Comparison of ENCODE assay signal across 8 mouse cellular contexts in genomic region chrX:140457502-140457901, GRCm38 (mm10). TPM values are rescaled to one million over a fixed set of nuclear protein-coding genes. Genes with fewer than 3 reads are reported as not detected.
DNase-seq lines count a peak whose midpoint lies in the region; ATAC-seq lines count a peak whose summit lies in the region.

No protein-coding gene starts in this region.

- WGBS in kidney, embryonic 16.5 days = 25% methylated on average over 12 of the region's 12 CpGs
- 18% methylated on average over 12 of the region's 12 CpGs for WGBS in hindbrain, embryonic 16.5 days

- peaks cover 14% of the 10 kb centered on the region; the same call in 1 of the 2 replicates for H3K27me3 ChIP-seq in kidney, embryonic 16.5 days (ENCODE audit: insufficient read depth, low read length)
- no peaks in the 10 kb centered on the region; the same call in 1 of the 2 replicates for H3K27me3 ChIP-seq in hindbrain, embryonic 16.5 days (replicated peaks; ENCODE audit: control insufficient read depth, insufficient read depth, low read length)

- H3K4me1 ChIP-seq in kidney, embryonic 16.5 days (ENCODE audit: insufficient read depth, low read length) = no peaks in the 10 kb centered on the region
- no peaks in the 10 kb centered on the region for H3K4me1 ChIP-seq in brown adipose tissue, adult 24 weeks (ENCODE audit: control insufficient read depth, insufficient read depth, insufficient read length, low read length)
- H3K4me1 ChIP-seq in hindbrain, embryonic 16.5 days (ENCODE audit: control insufficient read depth, insufficient read depth, low read depth, low read length) = no peaks in the 10 kb centered on the region

- no peak overlapping the region for H3K27ac ChIP-seq in kidney, embryonic 16.5 days (ENCODE audit: low read length)
- no peak overlapping the region for H3K27ac ChIP-seq in brown adipose tissue, adult 24 weeks (replicated peaks; ENCODE audit: low read depth, low read length)
- no peak overlapping the region; the same call in 1 of the 2 replicates for H3K27ac ChIP-seq in hindbrain, embryonic 16.5 days (ENCODE audit: low read depth, low read length)

- ATAC-seq in kidney, embryonic 16.5 days (ENCODE audit: low FRiP score, low TSS enrichment) = no peak
- ATAC-seq in hindbrain, embryonic 16.5 days = 0 out of 2 replicates have a peak, but pooled peaks have one; percentile 11

- no peaks in the 10 kb centered on the region for H3K9me3 ChIP-seq in kidney, embryonic 16.5 days (ENCODE audit: low read length)
- H3K9me3 ChIP-seq in hindbrain, embryonic 16.5 days (ENCODE audit: control insufficient read depth, low read length) = no peaks in the 10 kb centered on the region

- H3K9ac ChIP-seq in kidney, embryonic 16.5 days (replicated peaks; ENCODE audit: low read length) = peak overlapping the region; percentile 57
- peak overlapping the region; percentile 66 for H3K9ac ChIP-seq in hindbrain, embryonic 16.5 days (ENCODE audit: low read depth, low read length)

- H3K4me2 ChIP-seq in kidney, embryonic 16.5 days (replicated peaks; ENCODE audit: low read depth, low read length) = peak overlapping the region; percentile 53
- H3K4me2 ChIP-seq in hindbrain, embryonic 16.5 days (ENCODE audit: low read length) = peak overlapping the region; percentile 58

- DNase-seq in kidney, postnatal 36 days = no peak
- peak; percentile 26 for DNase-seq in naive thymus-derived CD4-positive, alpha-beta T cell, adult 2 months (ENCODE audit: low read depth)
- no peak for DNase-seq in ovary, postnatal 14 days (ENCODE audit: low spot score)
- no peak for DNase-seq in kidney, adult 11 months
- no peak for DNase-seq in T-cell, adult 2 months (ENCODE audit: low spot score)

- peak overlapping the region; percentile 60 for H3K4me3 ChIP-seq in kidney, embryonic 16.5 days (ENCODE audit: low read length)
- peak overlapping the region; percentile 76 for H3K4me3 ChIP-seq in brown adipose tissue, adult 24 weeks (ENCODE audit: insufficient read depth, low read depth, low read length)
- peak overlapping the region; percentile 59 for H3K4me3 ChIP-seq in hindbrain, embryonic 16.5 days (ENCODE audit: low read length)

- H3K36me3 ChIP-seq in kidney, embryonic 16.5 days (ENCODE audit: insufficient read depth, low read length) = no peaks in the 10 kb centered on the region
- no peaks in the 10 kb centered on the region for H3K36me3 ChIP-seq in hindbrain, embryonic 16.5 days (ENCODE audit: control insufficient read depth, insufficient read depth, low read length)

RNA-seq across cellular contexts. Expression of gene Prps1, which starts 1.1 kb away (rescaled TPM):
- polyA plus RNA-seq in kidney, embryonic 16.5 days (2015; fragmentation: Nextera tagmentation; extraction: Ambion mirVana) = 45.3 and 45.8 TPM in 2 replicates
- 18.1 and 23.7 TPM in 2 replicates for polyA plus RNA-seq in brown adipose tissue, adult 24 weeks (2012; ENCODE audit: insufficient read depth, insufficient read length, missing spikeins)
- polyA plus RNA-seq in hindbrain, embryonic 16.5 days (2015; fragmentation: Nextera tagmentation; extraction: Ambion mirVana) = 85.1 and 94.0 TPM in 2 replicates
